Mouse (Mus musculus) lung, adult 2 months (tissue): ENCODE measurements around the gene Plxna2. TPM values are rescaled to one million over a fixed set of nuclear protein-coding genes. Genes with fewer than 3 reads are reported as not detected.

Source experiments
- DNase-seq: peaks from one replicate; pipeline ENCODE4 v3.0.0; 2022
- H3K4me1 ChIP-seq: fragments of 200-500 bp; 2 replicates; pipeline ENCODE4 v1.6.1; 2011; ENCODE audit warnings: low read length; ENCODE audit not compliant: control insufficient read depth, insufficient read depth
- H3K4me3 ChIP-seq: fragments of 200-500 bp; replicated peaks from 2 replicates; pipeline ENCODE3; 2011; ENCODE audit warnings: low read depth, mild to moderate bottlenecking, control low read depth, low read length; ENCODE audit errors: extremely low read depth
- CTCF ChIP-seq: fragments of 200-500 bp; IDR thresholded peaks from 2 replicates; pipeline ENCODE4 v1.5.1; 2011; ENCODE audit warnings: mild to moderate bottlenecking, low read length, control low read depth; ENCODE audit not compliant: insufficient read depth
- POLR2A ChIP-seq: fragments of 200-500 bp; IDR thresholded peaks from 2 replicates; pipeline ENCODE4 v1.6.1; 2011; ENCODE audit warnings: low read depth, mild to moderate bottlenecking, control low read depth, low read length, borderline replicate concordance; ENCODE audit errors: extremely low read depth
- WGBS: fragments of 180-500 bp; shearing (Covaris S2); methylation state at CpG from one replicate; pipeline ENCODE4 v1.1.7; 2018; 5-methylcytosine and 5-hydroxymethylcytosine counted together
- polyA plus RNA-seq: library from polyadenylated mRNA; depleted of rRNA; stranded (reverse); fragments of >200 nt; gene quantifications from 2 replicates; pipeline ENCODE4 v1.2.3, GENCODE M21; 2012

Gene Plxna2
- polyA plus RNA-seq, 1 experiment, result 12.8 TPM

DNA sequence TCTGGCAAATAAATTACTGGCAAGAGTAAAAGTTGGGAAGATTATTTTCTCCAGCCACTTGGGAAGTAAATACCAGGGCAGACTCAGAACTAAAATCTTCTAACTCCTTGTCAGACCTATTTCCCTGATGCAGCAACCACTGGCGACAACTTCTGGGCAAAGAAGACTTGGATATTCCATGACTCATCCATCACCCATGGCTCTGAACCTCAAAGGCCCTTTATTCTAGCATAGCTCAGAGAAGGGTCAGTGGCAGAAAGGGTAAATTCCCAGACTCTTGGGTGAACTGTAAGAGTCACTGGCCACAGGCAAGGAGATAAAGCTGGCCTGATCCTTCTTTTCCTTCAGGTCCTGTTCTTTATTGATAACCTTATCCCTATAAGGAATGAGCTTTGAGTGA is 163.5 kb downstream of the Plxna2 start:
- no peak for DNase-seq
- WGBS, result 66% methylated on average over 1 of the region's 1 CpGs
- no peak for TF ChIP-seq POLR2A
- no peak for TF ChIP-seq CTCF
- no peaks in the 10 kb centered on the region for H3K4me1 ChIP-seq
- no peak overlapping the region for H3K4me3 ChIP-seq

DNA sequence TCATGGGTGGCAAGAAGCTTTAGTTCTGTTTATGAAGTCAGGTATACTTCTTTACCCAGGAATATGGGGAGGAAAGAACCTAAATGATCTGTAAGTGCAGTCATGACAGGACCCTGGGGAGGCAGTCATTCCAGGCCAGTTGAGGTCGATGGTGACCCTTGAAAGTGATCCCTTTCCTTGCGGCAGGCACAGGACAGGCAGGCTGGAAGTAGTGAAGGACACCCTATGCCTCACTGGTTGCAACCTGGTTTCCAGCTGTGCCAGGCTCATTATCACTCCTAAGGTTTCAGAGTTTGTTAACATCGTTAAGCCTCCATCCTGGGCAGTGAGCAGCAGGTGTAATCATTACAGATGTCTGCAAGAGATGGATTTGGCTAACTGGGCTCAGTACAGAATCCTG is 164.3 kb downstream of the Plxna2 start:
- no peak overlapping the region for H3K4me3 ChIP-seq
- 66% methylated on average over 3 of the region's 3 CpGs for WGBS
- TF ChIP-seq CTCF (no peak), POLR2A (no peak)
- no peak for DNase-seq
- H3K4me1 ChIP-seq, result no peaks in the 10 kb centered on the region

GRCm38 (mm10) chr1:194787626-194788025 is 169.6 kb downstream of the Plxna2 start:
- WGBS, result 80% methylated on average over 2 of the region's 2 CpGs
- TF ChIP-seq POLR2A, result no peak
- no peak for TF ChIP-seq CTCF

GRCm38 (mm10) chr1:194793226-194793924 is 175.4 kb downstream of the Plxna2 start:
- no peak for DNase-seq
- TF ChIP-seq POLR2A, result no peak
- no peak for TF ChIP-seq CTCF
- no peak overlapping the region for H3K4me3 ChIP-seq
- WGBS, result 82% methylated on average over 8 of the region's 8 CpGs
- H3K4me1 ChIP-seq, result no peaks in the 10 kb centered on the region

More at GRCm38 (mm10) chr1:194787626-194788025, 169.6 kb downstream of the Plxna2 start:
- H3K4me3 ChIP-seq, result no peak overlapping the region
- no peaks in the 10 kb centered on the region for H3K4me1 ChIP-seq
- DNase-seq, result no peak

GRCm38 (mm10) chr1:194795316-194795715 is 177.3 kb downstream of the Plxna2 start:
- Histone ChIP-seq H3K4me3 (no peak overlapping the region), H3K4me1 (no peaks in the 10 kb centered on the region)
- no peak for TF ChIP-seq POLR2A
- TF ChIP-seq CTCF, result no peak
- DNase-seq, result no peak
- 64% methylated on average over 3 of the region's 3 CpGs for WGBS

- H3K4me3 ChIP-seq, result no peak overlapping the region
- no peaks in the 10 kb centered on the region for H3K4me1 ChIP-seq
- no peak for DNase-seq
- WGBS, result 89% methylated on average over 1 of the region's 1 CpGs
- TF ChIP-seq POLR2A (no peak), CTCF (no peak)
Observed at GRCm38 (mm10) chr1:194797843-194798242, 179.8 kb downstream of the Plxna2 start.

DNA sequence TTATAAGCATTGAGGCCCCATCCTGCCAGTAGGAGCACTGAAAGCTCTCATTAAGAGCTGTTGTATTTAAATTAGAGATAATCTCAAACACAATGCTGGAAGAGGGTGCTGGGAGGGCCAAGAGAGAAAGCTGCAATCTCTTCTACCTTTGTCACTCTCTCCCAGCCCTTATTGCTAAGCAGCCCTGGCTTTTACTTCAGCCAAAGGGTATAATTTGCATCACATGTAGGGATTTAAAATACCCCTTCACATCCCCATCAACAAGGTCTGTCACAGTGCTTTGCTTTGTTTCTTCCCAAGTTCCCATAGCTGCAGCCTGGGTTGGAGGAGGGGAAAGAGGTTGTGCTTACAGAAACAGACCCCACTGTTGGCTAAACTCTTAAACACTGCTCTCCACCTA is 180.5 kb downstream of the Plxna2 start:
- TF ChIP-seq POLR2A (no peak), CTCF (no peak)
- no peak for DNase-seq
- H3K4me1 ChIP-seq, result no peaks in the 10 kb centered on the region
- H3K4me3 ChIP-seq, result no peak overlapping the region

GRCm38 (mm10) chr1:194808261-194808660 is 190.2 kb downstream of the Plxna2 start:
- TF ChIP-seq POLR2A (no peak), CTCF (no peak)
- no peak for DNase-seq
- Histone ChIP-seq H3K4me3 (no peak overlapping the region), H3K4me1 (no peaks in the 10 kb centered on the region)

DNA sequence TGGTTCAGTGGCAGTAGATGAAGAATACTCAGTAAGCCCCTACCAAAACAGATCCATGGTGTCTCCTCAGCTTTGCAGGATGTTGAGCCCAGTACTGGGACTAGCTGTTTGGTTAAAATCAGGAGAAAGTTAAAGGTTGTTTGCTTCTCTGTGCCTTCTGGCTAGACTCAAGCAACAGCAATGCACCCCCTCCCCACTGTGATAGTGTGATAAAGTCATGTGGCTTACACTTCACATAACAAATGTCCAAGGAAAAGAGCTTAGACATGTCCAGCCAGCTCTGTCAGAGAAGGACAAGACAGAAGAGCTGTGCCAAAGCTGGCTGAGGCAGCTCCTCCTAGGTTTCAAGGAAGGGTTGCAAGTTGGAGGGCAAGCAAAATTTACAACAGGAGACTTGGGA is 190.7 kb downstream of the Plxna2 start:
- Histone ChIP-seq H3K4me1 (no peaks in the 10 kb centered on the region), H3K4me3 (no peak overlapping the region)
- no peak for TF ChIP-seq POLR2A
- no peak for TF ChIP-seq CTCF
- no peak for DNase-seq

- Histone ChIP-seq H3K4me3 (no peak overlapping the region), H3K4me1 (no peaks in the 10 kb centered on the region)
- no peak for DNase-seq
- TF ChIP-seq POLR2A (no peak), CTCF (no peak)
Observed at GRCm38 (mm10) chr1:194809600-194809999, 191.6 kb downstream of the Plxna2 start.

DNA sequence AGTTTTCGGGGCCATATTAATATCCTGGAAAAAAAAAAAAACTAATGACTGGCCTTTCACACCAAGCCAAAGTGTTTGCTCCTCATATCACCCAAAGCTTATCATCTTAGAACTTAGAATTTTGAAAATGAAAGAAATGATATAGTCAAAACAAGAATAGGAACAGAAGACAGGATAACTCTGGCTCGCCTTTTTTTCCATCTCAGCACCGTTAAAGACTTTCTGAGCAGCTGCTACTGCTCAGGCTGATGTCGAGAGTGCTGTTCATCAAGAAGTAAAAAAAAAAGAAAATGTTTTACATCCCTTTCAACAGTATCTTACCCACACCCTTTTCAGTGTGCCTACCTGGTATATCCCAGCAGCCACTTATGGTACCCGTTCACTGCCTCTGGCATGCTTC is 196.2 kb downstream of the Plxna2 start:
- TF ChIP-seq POLR2A (no peak), CTCF (no peak)
- Histone ChIP-seq H3K4me1 (no peaks in the 10 kb centered on the region), H3K4me3 (no peak overlapping the region)
- no peak for DNase-seq
- WGBS, result 79% methylated on average over 5 of the region's 5 CpGs
